Mouse (Mus musculus): ENCODE data around the gene Rcan1. TPM values are rescaled to one million over a fixed set of nuclear protein-coding genes. Genes with fewer than 3 reads are reported as not detected.

Gene Rcan1
- polyA plus RNA-seq, 1 experiment from 2014 or later: 54.7 TPM

DNA sequence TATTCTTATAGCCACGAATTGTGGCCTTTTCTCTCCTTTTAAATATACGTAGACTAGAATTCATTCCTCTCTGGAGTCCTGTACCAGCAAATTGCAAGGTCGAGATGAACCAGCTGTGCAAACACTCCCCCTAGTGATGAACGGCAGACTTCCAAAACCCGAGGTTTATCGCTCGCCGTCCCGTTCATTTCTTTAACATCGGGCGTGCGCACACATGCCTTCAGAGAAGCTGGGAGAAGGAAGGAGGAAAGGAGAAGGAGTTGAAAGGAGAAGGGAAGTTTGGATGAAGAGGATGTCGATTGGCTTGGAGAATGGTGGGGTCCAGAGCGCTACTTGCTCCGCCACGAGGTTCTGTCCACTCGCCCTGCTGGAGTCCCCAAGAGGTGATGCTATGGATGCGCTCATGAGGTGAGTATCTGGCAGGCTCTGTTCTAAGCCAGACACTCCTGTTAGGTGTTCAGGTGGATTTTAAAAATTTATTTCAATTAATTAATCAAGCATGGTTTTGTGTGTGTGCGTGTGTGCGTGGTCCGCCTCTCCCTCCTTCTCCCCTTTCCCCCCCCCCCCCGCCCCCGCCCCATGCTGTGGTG is 8.0 kb upstream of the Rcan1 start:
- no peaks in the 10 kb centered on the region for H3K9me3 ChIP-seq (ENCODE audit: low read length)
- DNase-seq (ENCODE audit: low spot score) (peak; percentile 64), ATAC-seq (no peak)
- no peak overlapping the region for H3K27ac ChIP-seq (ENCODE audit: low read length)
- H3K9ac ChIP-seq (replicated peaks; ENCODE audit: low read depth): no peak overlapping the region
- H3K4me3 ChIP-seq (ENCODE audit: low read depth, low read length): no peak overlapping the region
- TF ChIP-seq EP300 (IDR thresholded peaks at IDR 0.05) (no peak), CTCF (IDR thresholded peaks at IDR 0.05) (peak; percentile 85)
- no peaks in the 10 kb centered on the region for H3K4me1 ChIP-seq (ENCODE audit: insufficient read depth, low read depth, low read length)
- H3K27me3 ChIP-seq (replicated peaks; ENCODE audit: insufficient read depth, low read length): 0 out of 2 replicates have a peak, but pooled peaks cover 4% of the 10 kb centered on the region
- no peak overlapping the region for H3K4me2 ChIP-seq (replicated peaks; ENCODE audit: low read depth, low read length)
- no peaks in the 10 kb centered on the region for H3K36me3 ChIP-seq (ENCODE audit: insufficient read depth, low read length)
- 10% methylated on average over 21 of the region's 23 CpGs for WGBS

DNA sequence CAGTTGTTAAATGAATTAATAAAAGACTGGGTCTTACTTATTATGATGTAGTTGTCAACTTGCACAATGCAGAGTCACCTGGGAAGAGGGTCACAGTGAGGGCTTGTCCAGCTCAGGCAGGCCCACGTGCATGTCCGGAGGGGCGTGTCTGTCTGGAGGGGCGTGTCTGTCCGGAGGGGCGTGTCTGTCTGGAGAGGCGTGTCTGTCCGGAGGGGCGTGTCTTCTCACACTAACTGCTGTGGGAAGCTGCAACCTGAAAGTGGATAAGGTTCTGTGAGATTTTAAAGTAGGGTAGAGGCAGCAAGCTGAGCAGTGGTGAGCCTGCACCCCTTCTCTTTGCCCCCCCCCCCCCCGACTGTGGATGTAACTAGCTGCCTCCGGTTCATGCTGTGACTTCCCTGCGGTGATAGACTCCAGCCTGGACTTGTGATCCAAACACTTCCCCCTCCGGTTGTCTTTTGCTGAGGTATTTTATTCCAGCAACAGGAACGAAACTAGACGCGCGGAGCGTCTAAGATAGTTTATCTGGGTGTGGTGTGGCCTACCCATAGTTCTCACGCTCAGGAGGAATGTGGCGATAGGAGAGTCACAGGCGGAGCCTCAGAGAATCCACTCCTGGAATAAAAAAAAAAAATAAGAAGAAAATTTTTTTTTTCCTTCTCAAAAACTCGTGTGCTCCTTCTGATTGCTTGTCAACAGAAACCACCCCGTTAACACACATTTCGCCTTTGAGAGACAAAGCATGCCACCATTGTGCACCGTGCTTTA is 4.6 kb upstream of the Rcan1 start:
- Histone ChIP-seq H3K27me3 (replicated peaks; ENCODE audit: insufficient read depth, low read length) (0 out of 2 replicates have a peak, but pooled peaks cover 4% of the 10 kb centered on the region), H3K4me3 (ENCODE audit: low read depth, low read length) (no peak overlapping the region), H3K4me1 (ENCODE audit: insufficient read depth, low read depth, low read length) (no peaks in the 10 kb centered on the region), H3K9me3 (ENCODE audit: low read length) (no peaks in the 10 kb centered on the region), H3K27ac (ENCODE audit: low read length) (peak overlapping the region; percentile 38), H3K9ac (replicated peaks; ENCODE audit: low read depth) (no peak overlapping the region), H3K4me2 (replicated peaks; ENCODE audit: low read depth, low read length) (peak overlapping the region; percentile 25; the same call in 1 of the 2 replicates), H3K36me3 (ENCODE audit: insufficient read depth, low read length) (no peaks in the 10 kb centered on the region)
- TF ChIP-seq CTCF (IDR thresholded peaks at IDR 0.05) (no peak), EP300 (IDR thresholded peaks at IDR 0.05) (no peak)
- WGBS: 47% methylated on average over 24 of the region's 25 CpGs
- DNase-seq (ENCODE audit: low spot score): peak; percentile 62
- ATAC-seq: peak; percentile 87

DNA sequence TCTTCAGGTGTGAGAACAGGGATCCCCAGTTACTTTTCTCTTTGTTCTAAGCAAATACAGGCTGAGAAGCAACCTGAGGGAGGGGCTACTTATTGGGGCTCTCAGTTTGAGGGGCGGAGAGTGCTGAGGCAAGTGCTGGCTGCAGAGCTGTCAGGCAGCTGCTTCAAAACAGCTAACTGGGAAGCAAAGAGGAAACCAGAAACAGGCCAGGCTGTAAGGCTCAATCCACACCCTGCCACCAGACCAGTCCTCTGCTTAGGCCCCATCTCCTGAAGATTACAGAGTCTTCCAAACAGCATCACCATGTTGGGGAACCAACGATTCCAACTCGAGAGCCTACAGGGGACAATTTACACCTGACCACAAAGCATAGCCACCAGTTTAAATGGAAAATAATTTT is 2.2 kb upstream of the Rcan1 start:
- peak; percentile 59 for DNase-seq (ENCODE audit: low spot score)
- Histone ChIP-seq H3K9ac (replicated peaks; ENCODE audit: low read depth) (no peak overlapping the region), H3K4me2 (replicated peaks; ENCODE audit: low read depth, low read length) (no peak overlapping the region), H3K4me1 (ENCODE audit: insufficient read depth, low read depth, low read length) (no peaks in the 10 kb centered on the region), H3K27ac (ENCODE audit: low read length) (no peak overlapping the region), H3K27me3 (replicated peaks; ENCODE audit: insufficient read depth, low read length) (no peaks in the 10 kb centered on the region), H3K9me3 (ENCODE audit: low read length) (no peaks in the 10 kb centered on the region), H3K36me3 (ENCODE audit: insufficient read depth, low read length) (no peaks in the 10 kb centered on the region), H3K4me3 (ENCODE audit: low read depth, low read length) (no peak overlapping the region)
- WGBS: 35% methylated on average over 3 of the region's 3 CpGs
- TF ChIP-seq CTCF (IDR thresholded peaks at IDR 0.05): no peak
- TF ChIP-seq EP300 (IDR thresholded peaks at IDR 0.05): no peak
- ATAC-seq: peak; percentile 52

DNA sequence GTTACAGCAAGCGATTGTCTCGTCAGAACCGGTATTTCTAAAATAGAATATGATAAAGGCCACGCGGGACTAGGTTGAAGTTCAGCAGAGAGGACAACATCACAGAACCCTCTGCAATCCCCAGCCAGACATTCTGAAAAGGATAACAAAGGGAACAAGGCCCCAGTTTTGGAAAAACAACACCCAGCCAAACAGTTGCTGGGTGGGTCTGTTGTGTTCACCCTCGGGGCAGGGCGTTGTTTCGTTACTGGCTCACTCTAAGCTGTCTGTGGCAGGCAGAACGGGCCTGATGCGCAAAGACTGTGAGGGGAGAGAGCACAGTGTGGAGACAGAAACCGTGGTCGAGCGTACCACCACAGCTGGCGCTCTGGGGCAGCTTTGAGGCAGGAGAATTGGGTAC is 2.2 kb downstream of the Rcan1 start:
- no peak overlapping the region for H3K27ac ChIP-seq (ENCODE audit: low read length)
- WGBS: 74% methylated on average over 14 of the region's 14 CpGs
- H3K36me3 ChIP-seq (ENCODE audit: insufficient read depth, low read length): no peaks in the 10 kb centered on the region
- H3K4me1 ChIP-seq (ENCODE audit: insufficient read depth, low read depth, low read length): peaks cover 16% of the 10 kb centered on the region; the same call in 1 of the 2 replicates
- no peak overlapping the region for H3K9ac ChIP-seq (replicated peaks; ENCODE audit: low read depth)
- TF ChIP-seq CTCF (IDR thresholded peaks at IDR 0.05): no peak
- no peak for DNase-seq (ENCODE audit: low spot score)
- no peaks in the 10 kb centered on the region for H3K27me3 ChIP-seq (replicated peaks; ENCODE audit: insufficient read depth, low read length)
- H3K4me2 ChIP-seq (replicated peaks; ENCODE audit: low read depth, low read length): no peak overlapping the region
- H3K9me3 ChIP-seq (ENCODE audit: low read length): no peaks in the 10 kb centered on the region
- H3K4me3 ChIP-seq (ENCODE audit: low read depth, low read length): no peak overlapping the region
- no peak for ATAC-seq

DNA sequence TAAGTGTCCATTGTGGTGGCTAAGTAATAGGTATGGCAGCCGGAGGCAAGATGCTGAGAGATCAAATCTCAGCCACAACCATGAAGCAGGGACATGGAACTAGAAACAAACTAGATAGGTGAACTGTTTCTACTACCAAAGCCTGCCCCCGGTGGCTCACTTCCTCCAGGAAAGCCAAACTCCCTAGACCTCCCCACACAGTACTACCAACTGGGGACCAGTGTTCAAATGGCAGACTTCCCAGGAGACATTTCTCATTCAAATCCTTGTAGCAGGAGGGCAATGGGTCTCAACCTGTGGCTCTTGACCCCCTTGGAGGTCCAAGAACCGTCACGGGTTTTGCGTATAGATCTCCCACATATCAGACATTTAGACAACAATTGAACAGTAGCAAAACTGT is 3.6 kb downstream of the Rcan1 start:
- no peak for TF ChIP-seq CTCF (IDR thresholded peaks at IDR 0.05)
- TF ChIP-seq EP300 (IDR thresholded peaks at IDR 0.05): no peak
- H3K4me3 ChIP-seq (ENCODE audit: low read depth, low read length): no peak overlapping the region
- WGBS: 79% methylated on average over 5 of the region's 5 CpGs
- no peaks in the 10 kb centered on the region for H3K9me3 ChIP-seq (ENCODE audit: low read length)
- DNase-seq (ENCODE audit: low spot score) (no peak), ATAC-seq (no peak)
- H3K4me1 ChIP-seq (ENCODE audit: insufficient read depth, low read depth, low read length): peaks cover 16% of the 10 kb centered on the region; the same call in 1 of the 2 replicates
- no peak overlapping the region for H3K4me2 ChIP-seq (replicated peaks; ENCODE audit: low read depth, low read length)
- no peak overlapping the region for H3K27ac ChIP-seq (ENCODE audit: low read length)
- H3K36me3 ChIP-seq (ENCODE audit: insufficient read depth, low read length): no peaks in the 10 kb centered on the region
- no peak overlapping the region for H3K9ac ChIP-seq (replicated peaks; ENCODE audit: low read depth)
- H3K27me3 ChIP-seq (replicated peaks; ENCODE audit: insufficient read depth, low read length): no peaks in the 10 kb centered on the region

DNA sequence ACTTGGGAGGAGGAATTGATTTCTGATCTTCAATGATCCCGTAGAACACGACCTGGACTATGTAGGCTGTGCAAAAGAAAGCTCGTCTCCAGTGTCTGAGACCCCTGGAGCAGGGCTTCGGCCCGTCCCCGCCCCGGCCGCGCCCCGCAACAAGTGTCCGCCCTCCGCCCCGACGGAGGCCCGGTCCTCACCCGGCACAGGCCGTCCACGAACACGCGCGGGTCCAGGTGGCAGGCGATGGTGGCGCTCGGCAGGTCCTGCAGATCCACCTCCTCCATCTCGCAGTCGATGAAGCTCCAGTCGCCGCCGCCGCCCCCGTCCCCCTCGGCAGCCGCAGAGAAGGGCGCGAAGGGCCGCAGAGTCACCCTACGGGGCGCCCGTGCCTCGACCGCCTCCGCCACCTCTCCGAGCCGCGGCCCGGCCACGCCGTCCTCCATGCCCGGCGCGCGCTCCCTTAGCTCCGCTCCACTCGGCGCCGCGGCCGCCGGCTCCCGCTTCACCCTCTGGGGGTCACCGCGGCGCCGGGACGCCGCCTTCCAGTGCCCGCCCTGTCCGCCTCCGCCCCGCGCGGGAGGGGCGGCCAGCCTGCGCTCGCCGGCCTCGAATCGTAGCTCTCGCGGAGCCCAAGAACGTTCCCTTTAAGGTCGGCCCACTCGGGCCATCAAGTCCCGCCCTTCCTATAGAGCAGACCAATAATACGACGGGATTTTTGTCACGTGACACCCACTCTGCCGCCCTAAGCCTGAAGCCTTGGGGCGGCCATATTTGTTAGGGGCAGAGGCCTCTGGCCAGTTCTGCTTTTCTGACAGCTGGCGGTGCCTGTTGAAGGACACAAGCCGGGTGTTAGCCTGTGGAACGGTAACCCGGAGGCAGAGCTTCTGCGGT is 4.8 kb downstream of the Rcan1 start:
- no peaks in the 10 kb centered on the region for H3K9me3 ChIP-seq (ENCODE audit: low read length)
- no peaks in the 10 kb centered on the region for H3K27me3 ChIP-seq (replicated peaks; ENCODE audit: insufficient read depth, low read length)
- H3K4me3 ChIP-seq (ENCODE audit: low read depth, low read length): peak overlapping the region; percentile 87
- peak overlapping the region; percentile 74 for H3K9ac ChIP-seq (replicated peaks; ENCODE audit: low read depth)
- under 1% methylated on average over 69 of the region's 94 CpGs for WGBS
- H3K27ac ChIP-seq (ENCODE audit: low read length): peak overlapping the region; percentile 75
- no peaks in the 10 kb centered on the region for H3K36me3 ChIP-seq (ENCODE audit: insufficient read depth, low read length)
- TF ChIP-seq CTCF (IDR thresholded peaks at IDR 0.05) (peak; percentile 36; the same call in 1 of the 2 replicates), EP300 (IDR thresholded peaks at IDR 0.05) (peak; percentile 36; the same call in 1 of the 2 replicates)
- ATAC-seq (peak; percentile 99), DNase-seq (ENCODE audit: low spot score) (peak; percentile 99)
- H3K4me1 ChIP-seq (ENCODE audit: insufficient read depth, low read depth, low read length): peaks cover 16% of the 10 kb centered on the region; the same call in 1 of the 2 replicates
- peak overlapping the region; percentile 93 for H3K4me2 ChIP-seq (replicated peaks; ENCODE audit: low read depth, low read length)
